Mouse (Mus musculus) G1E (cell line): ENCODE results near the gene Hbq1a.

ENCODE experiments used
- CTCF ChIP-seq: IDR thresholded peaks from 2 replicates; pipeline ENCODE4 v1.5.1; 2012; ENCODE audit warnings: low read depth, low read length, inconsistent platforms, mixed read lengths
- GATA1 ChIP-seq: IDR thresholded peaks from 2 replicates; pipeline ENCODE4 v1.6.1; 2012; ENCODE audit warnings: borderline replicate concordance, low read length, inconsistent platforms, mixed read lengths
- GATA2 ChIP-seq: IDR thresholded peaks from 2 replicates; pipeline ENCODE4 v1.6.1; 2012; ENCODE audit warnings: low read depth, low read length, inconsistent platforms, borderline replicate concordance
- POLR2AphosphoS5 ChIP-seq: IDR thresholded peaks from 2 replicates; pipeline ENCODE4 v1.6.1; 2012; ENCODE audit warnings: low read depth, low read length, inconsistent platforms; ENCODE audit not compliant: insufficient replicate concordance
- TAL1 ChIP-seq: conservative IDR thresholded peaks from 2 replicates; pipeline ENCODE4 v1.6.1; 2012; ENCODE audit warnings: low read depth, low read length, inconsistent platforms, mixed read lengths

DNA sequence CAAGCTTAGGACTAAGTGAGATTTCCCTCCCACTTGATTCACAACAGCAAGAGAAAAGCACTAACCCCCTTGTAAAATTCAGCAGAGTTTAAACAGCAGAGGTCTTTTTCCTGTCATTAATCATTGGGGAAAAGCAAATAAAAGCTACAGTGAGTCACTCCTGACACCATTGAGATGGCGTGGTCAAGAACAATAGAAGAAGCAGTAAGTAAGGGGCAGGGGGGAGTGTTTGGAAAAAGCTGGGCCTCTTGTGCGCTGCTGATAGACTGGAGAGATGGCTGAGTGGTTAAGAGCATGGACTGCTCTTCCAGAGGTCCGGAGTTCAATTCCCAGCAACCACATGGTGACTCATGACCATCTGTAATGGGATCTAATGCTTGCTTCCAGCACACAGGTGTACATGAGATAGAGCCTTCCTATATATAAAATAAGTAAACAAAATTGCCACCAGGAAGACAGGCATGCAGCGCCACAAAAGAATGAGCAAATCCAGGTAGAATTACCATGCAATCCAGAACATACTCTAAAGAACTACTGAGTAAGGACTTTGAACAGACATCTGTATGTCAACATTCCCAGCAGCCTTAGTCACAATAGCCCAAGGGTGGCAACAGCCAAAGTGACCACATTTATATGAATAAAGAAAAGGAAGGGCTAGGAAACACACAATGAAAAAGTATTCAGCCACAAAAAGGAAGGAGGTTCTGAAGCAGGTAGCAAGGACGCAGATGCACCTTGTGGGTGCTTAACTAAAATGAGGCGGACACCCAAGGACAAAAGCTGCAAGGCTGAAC is 45.8 kb downstream of the Hbq1a start:
- TF ChIP-seq CTCF, result no peak
- TF ChIP-seq POLR2AphosphoS5, result no peak
- TF ChIP-seq GATA2, result no peak
- TF ChIP-seq GATA1, result no peak
- TF ChIP-seq TAL1, result no peak
